Mouse (Mus musculus) liver, embryonic 18 days (tissue): ENCODE measurements around the gene Inafm1. TPM values are rescaled to one million over a fixed set of nuclear protein-coding genes. Genes with fewer than 3 reads are reported as not detected.

ENCODE experiments used
- polyA plus RNA-seq: library from polyadenylated mRNA; depleted of rRNA; stranded (reverse); fragments of >200 nt; gene quantifications from 2 replicates; pipeline ENCODE4 v1.2.3, GENCODE M21; 2012; rRNA removed

The Inafm1 gene
- 7.0 and 8.5 TPM in 2 replicates for polyA plus RNA-seq

DNA sequence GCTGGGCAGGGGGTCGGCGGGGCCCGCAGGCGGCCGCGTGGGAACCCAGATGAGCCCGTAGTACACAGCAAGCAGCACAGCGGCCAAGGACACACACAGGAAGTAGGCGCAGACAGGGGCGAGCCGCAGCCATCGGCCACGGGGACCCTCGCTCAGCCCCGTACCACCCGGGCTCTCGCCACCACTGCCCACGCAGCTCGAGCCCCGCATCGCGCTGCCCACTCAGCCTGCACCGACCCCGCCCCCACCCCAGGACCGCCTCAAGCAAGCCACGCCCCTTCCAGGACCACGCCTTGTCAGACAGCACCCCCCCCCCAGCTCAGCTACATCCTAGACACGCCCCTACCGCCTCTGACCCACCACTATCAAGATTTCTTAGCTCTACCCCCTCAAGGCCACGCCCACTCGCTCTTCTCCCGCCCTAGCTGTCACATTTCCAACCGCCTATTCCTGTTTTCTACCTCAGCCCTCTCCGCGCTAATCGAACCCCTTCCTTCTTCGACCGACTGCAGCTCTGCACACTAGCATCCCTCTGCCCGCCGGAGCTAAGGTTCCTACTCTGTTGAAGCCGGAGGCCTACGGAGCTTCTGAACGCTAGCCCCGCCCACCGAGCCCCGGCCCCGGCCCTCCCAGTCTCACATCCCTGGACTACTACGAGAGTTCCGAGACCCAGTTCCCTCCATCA, at the start of gene Inafm1:
Inafm1 (minus strand) TSS at position 537 of the 685 bp plus-strand sequence.

DNA sequence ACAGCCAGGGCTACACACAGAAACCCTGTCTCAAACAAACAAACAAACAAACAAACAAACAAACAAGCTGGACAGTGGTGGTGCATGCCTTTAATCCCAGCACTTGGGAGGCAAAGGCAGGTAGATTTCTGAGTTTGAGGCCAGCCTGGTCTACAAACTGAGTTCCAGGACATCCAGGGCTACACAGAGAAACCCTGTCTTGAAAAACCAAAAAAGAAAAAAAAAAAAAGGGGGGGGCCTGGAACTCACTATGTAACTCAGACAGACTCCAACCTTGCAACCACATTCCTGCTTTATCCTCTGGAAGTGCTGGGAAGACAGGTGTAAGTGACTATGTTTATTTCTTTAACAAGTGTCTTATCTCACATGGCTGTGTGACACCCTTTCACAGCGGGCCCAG, 34.7 kb upstream of the Inafm1 start, which contains the start of gene Bbc3:
Bbc3 (plus strand) TSS at position 301 of the 400 bp plus-strand sequence.

DNA sequence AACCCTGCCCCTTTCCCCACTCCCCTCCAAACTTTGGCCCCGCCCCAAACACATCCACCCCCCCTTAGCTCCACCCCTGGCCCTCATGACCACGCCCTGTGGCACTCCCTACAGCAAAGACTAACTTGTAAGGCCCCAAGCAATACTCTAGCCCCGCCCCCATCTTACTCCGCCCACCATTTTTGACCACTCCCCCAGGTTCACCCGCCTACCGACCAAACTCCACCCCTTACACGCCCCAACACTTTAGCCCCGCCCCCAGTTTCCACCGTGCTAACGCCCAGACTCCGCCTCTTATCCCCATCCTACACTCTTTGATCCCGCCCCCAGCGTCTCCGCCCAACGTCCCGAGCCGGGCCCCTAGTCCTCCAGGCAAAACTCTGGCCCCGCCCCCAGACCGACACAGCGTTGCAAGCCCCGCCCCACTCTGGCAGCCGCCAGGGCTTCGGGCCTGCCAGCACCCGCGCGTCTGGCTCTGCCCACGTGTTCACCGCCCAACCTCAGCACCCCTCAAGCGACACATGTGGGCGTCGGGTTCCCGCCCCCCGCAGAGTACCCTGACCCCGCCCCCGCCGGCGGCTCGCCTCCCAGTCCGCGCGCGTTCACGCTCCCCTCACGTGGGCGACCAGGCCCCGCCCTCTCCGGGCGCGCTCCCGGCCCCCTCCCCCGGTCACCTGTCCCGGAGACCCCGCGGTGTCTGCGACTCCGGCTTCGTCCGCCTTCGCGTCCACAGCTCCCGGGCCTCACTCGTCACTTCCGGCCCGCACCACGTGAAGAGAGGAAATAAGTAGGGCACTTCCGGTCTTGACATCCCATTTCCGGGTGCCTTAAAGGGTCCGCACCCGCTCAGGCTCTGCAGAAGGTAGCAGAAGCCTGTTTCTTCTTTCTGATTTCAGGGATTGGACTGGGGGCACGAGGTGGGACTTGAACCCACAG, 12.9 kb upstream of the Inafm1 start, which contains the start of gene Ccdc9:
Ccdc9 (minus strand) TSS at position 770 of the 936 bp plus-strand sequence.

DNA sequence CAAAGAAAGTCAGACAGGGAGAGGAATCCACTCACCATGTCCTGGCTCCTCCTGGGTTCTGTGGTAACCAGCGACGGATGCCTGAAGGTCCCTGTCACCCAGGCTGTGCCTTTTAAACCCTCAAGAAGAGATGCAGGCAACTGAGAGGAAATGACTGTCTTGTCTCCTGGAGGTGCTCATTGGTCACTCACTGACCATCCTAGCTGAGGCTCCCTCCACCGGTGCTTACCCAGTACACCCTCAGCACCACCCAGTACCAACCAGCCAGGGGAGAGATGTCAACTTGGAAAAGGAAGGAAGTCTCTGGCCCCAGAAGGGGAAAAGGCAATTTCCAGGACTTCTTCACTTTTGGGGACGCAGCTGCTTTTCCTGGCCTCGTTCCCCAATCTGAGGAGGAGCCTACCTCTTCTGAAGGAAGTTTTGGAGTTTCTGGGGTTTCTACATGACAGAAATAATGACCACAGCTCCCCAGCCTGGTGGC, 14.3 kb downstream of the Inafm1 start, which contains the start of gene C5ar1:
C5ar1 (minus strand) TSS at position 431 of the 481 bp plus-strand sequence.

DNA sequence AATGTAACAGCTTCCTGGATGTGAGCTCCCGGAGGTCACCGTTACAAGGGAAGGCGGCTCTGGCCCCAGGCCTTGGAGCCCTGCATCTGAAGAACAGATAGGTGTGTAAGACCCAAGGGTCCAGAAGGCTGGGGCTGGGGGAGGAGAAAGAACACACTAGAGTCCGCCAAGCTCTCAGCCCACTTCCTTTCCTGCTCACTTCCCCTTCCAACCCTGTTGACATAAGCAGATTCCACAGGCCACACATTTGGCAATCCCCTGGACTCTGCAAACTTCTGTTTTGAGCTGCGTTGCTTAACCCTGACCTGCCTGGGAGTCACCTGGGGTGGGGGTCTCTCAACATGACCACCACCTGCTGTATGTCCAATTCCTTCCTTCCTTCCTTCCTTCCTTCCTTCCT, 29.4 kb downstream of the Inafm1 start, which contains the start of gene C5ar2:
C5ar2 (minus strand) TSS at position 88 of the 400 bp plus-strand sequence.

Other genes starting within 250 kb of the Inafm1 start
- gene Bicra, start 225.7 kb downstream of the Inafm1 start, polyA plus RNA-seq = 1.3 and 1.5 TPM in 2 replicates
- gene Zfp541, start 211.8 kb downstream of the Inafm1 start, polyA plus RNA-seq = 0.02 TPM in 2 replicates
- 90.9 and 104 TPM in 2 replicates for gene Napa, start 175.2 kb downstream of the Inafm1 start, polyA plus RNA-seq
- 7.6 and 8.8 TPM in 2 replicates for gene Kptn, start 153.7 kb downstream of the Inafm1 start, polyA plus RNA-seq
- gene Slc8a2, start 143.8 kb downstream of the Inafm1 start, polyA plus RNA-seq = 0.01 and 0.05 TPM in 2 replicates
- 2.1 and 2.2 TPM in 2 replicates for gene Meis3, start 98.5 kb downstream of the Inafm1 start, polyA plus RNA-seq
- gene Dhx34, start 51.6 kb downstream of the Inafm1 start, polyA plus RNA-seq = 4.4 and 4.9 TPM in 2 replicates
- 1.1 and 1.3 TPM in 2 replicates for gene C5ar2, start 29.5 kb downstream of the Inafm1 start, polyA plus RNA-seq
- gene C5ar1, start 14.1 kb downstream of the Inafm1 start, polyA plus RNA-seq = 7.0 and 8.5 TPM in 2 replicates
- gene Ccdc9, start 13.2 kb upstream of the Inafm1 start, polyA plus RNA-seq = 21.0 and 23.8 TPM in 2 replicates
- 3.8 and 4.3 TPM in 2 replicates for gene Bbc3, start 34.8 kb upstream of the Inafm1 start, polyA plus RNA-seq
- 34.6 and 36.3 TPM in 2 replicates for gene Sae1, start 114.2 kb upstream of the Inafm1 start, polyA plus RNA-seq
- gene Zc3h4, start 127.3 kb upstream of the Inafm1 start, polyA plus RNA-seq = 8.5 and 12.1 TPM in 2 replicates
- gene Tmem160, start 179.2 kb upstream of the Inafm1 start, polyA plus RNA-seq = 22.2 TPM in 2 replicates
- not detected in 2 replicates for gene Npas1, start 204.1 kb upstream of the Inafm1 start, polyA plus RNA-seq